Mouse (Mus musculus): ENCODE data around the gene Olfr1212.

The Olfr1212 gene

GRCm38 (mm10) chr2:88953669-88954068, at the start of gene Olfr1212:
Olfr1212 (plus strand) TSS chr2:88953969.
- DNase-seq (ENCODE audit: low read depth, low spot score) = no peak

- no peak for DNase-seq (ENCODE audit: low read depth, low spot score)
Measured at GRCm38 (mm10) chr2:88915057-88915456, 38.7 kb upstream of the Olfr1212 start, which contains the start of gene Olfr1209. Olfr1209 (minus strand) TSS chr2:88915157.

GRCm38 (mm10) chr2:88938011-88938410, 15.8 kb upstream of the Olfr1212 start, which contains the start of gene Olfr1211:
Olfr1211 (minus strand) TSS chr2:88938111.
- DNase-seq (ENCODE audit: low read depth, low spot score) = no peak

- no peak for DNase-seq (ENCODE audit: low read depth, low spot score)
Measured at GRCm38 (mm10) chr2:88980181-88980580, 26.4 kb downstream of the Olfr1212 start, which contains the start of gene Gm13762. Gm13762 (minus strand) TSS chr2:88980281.

DNA sequence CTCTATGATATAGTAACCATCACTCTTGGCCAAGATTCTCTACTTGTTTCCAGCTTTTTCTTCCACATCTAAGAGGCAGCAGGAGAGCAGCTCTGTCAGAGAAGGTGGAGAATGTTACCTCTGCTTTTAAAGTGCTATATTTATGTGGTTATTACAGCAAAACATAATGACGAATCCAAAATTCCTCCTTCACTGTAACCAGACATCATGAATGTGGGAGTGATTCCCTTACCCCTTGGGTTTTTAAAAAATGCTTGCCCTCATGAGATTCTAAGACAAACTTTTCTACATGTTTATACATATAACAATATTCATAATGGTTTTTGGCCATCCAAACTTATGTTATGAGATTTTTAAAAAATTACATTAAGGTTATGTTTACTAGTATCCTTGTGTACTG, 38.8 kb downstream of the Olfr1212 start, which contains the start of gene Olfr1214:
Olfr1214 (minus strand) TSS at position 101 of the 400 bp plus-strand sequence.
- no peak for DNase-seq (ENCODE audit: low read depth, low spot score)

DNA sequence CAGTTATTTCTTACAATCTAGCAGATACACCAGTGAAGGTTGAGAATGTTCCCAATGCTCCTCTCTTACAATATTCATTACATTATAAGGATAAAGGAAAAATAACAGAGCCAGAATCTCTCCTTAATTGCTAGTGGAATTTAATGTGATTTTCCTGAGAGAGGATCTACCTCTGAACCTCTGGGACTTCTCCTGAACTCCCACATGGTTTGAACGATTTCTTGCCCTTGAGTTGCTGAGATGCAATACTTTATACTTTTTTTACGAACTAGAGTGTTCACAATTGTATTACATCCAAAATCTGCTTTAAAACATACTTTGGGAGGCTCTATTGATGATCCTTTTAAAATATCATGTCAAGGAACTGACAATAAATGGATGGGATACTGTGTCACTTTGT, 53.1 kb downstream of the Olfr1212 start, which contains the start of gene Olfr1215:
Olfr1215 (minus strand) TSS at position 101 of the 400 bp plus-strand sequence.
- no peak for DNase-seq (ENCODE audit: low read depth, low spot score)

All from R1 (cell line).